Mouse (Mus musculus): ENCODE data around the gene Yae1d1.

GRCm38 (mm10) chr13:17992697-17993514 is at the start of gene Yae1d1:
- TF ChIP-seq CTCF (IDR thresholded peaks at IDR 0.05; ENCODE audit: borderline replicate concordance, insufficient read depth, low read depth, low read length) (peak; percentile 51; the same call in 1 of the 2 replicates), POLR2A (IDR thresholded peaks at IDR 0.05; ENCODE audit: borderline replicate concordance, insufficient read depth, low read length) (peak; percentile 57; the same call in 1 of the 2 replicates)
